Mouse (Mus musculus) heart, postnatal 25 days (tissue): ENCODE results near the gene Ccl8. TPM values are rescaled to one million over a fixed set of nuclear protein-coding genes. Genes with fewer than 3 reads are reported as not detected.

Experiments
- DNase-seq: peaks from one replicate; pipeline ENCODE4 v3.0.0; 2022; ENCODE audit warnings: low spot score
- intact Hi-C: fragments of 180-260 bp; cut with DNase I; formaldehyde crosslinking; loops from one replicate; pipeline ENCODE4 v1.15.1; 2025
- total RNA-seq, 2 experiments: library from RNA; stranded (reverse); gene quantifications; 2 replicates each; pipeline ENCODE4 v1.2.3; 2021

Gene Ccl8
- total RNA-seq: under 1 TPM in 1 of 2 experiments, not detected in 1; 0.94 TPM

DNA sequence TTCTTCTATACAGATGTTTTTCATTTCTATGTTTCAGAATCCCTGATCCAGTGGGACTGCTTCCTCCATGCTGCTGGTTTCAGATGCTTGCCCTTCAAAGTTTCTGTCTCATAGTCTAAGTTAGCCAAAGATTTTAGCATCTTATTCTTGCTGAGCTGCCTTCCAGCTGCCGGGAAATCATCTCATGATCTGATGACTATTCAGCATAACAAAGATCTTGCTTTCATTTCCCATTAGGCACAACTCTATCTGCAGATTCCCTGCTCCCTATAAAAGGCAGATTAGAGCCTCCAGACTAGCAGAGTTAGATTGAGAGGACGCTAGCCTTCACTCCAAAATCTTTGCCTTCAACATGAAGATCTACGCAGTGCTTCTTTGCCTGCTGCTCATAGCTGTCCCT is at the start of gene Ccl8:
Ccl8 (plus strand) TSS at position 301 of the 400 bp plus-strand sequence.
- intact Hi-C loops: no loop called here
- DNase-seq: no peak

DNA sequence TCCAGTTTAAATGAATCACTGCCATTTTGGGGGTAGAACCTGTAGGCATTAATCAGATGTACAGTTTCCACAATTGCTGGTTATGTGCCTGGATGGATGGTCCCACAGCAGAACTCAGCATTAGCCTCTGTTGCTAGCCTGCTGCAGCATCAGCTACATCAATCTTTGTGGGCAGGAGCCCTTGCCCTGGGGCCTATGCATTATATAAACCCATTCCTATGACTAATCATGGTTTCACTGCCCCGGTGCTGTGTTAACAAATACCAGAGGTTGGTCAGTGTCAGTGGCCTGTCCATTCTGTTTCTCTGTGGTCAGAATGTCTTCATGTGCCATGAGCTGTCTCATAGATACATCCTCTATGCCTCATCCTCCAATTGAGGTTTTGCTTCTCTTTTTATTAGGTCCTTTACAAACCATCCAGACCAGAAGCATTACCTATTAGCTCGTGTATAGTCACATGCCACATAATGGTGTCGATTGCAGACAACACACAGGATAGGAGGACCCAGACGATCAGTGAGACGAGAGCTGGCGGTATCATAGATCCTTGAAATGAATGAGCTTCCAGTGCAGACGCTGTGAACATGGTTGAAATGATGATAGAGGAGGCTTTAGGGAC is 47.9 kb upstream of the Ccl8 start:
- intact Hi-C loops: no loop called here
- no peak for DNase-seq

DNA sequence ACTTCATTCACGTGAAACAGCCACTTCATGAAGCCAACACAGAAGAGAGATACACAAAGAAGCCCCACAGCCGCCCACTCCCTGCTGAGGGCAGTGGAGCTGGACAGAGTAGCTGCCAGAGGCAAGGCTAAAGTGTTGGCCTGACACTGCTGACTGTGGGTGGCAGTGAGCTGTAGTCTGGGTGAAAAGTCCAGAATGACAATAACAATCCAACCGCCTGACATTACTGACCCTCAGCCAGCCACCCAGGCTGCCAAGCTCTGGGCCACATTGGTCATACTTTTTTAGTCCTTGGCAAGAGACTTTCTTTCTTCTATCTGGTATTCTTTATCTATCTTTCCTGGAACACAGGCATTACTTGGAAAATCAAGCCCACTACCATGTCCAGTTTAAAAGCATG is 43.9 kb upstream of the Ccl8 start:
- intact Hi-C loops: no loop called here
- peak; percentile 47 for DNase-seq

DNA sequence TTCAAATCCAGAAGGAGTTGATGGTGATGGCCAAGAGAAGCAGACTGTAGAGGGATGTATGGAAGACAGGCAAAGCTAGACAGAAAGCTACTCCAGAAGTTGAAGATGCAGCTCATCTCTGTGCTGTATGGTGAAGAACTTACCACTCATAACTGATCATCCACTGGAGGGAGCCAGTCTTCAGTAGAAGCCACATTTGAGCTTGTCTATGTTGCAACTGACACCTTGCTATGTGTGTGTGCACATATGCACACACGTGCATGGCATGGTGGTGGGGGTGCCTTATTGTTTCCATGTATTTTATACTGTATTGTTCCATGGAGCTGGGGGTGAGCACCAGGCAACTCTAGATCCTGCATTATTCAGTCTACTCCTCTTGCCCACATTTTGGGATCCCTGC is 42.6 kb upstream of the Ccl8 start:
- DNase-seq: no peak
- intact Hi-C loops: no loop called here

DNA sequence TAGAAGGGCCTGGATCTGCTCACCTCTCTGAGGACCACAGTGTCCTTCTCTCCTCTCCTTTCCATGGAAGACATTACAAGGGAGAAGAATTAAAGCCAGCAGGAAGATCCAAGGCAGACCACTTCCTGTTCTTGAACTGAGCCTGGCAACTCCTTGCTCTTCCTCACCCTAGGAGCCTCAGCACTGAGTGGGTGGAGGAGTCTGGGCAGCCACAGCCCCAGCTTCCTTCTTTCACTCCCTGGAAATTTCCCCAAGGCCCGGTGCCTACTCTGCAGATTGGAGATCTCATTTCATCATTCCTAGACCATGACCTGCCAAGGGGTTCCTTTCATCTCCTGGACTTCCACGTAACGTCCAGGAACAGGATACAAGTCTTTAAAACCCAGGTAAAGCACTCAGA is 42.0 kb upstream of the Ccl8 start:
- intact Hi-C loops: no loop called here
- DNase-seq: no peak

DNA sequence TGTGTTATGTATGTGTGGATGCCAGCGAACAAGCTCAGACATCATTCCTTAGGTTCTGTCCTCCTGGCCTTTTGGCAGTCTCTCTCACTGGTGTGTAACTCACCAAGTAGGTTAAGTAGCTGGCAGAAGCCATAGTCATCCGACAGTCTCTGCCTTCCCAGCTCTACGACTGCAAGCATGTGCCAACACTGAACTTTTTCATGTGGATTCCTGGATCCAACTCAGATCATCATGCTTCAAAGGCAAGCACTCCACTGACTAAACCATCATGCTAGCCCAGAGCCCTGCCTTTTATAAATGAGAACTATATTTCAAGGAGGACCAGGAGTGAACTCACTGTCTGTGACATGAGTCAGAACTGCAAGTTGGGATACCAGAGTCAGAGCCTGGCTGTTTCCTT is 41.3 kb upstream of the Ccl8 start:
- intact Hi-C loops: no loop called here
- DNase-seq: no peak

DNA sequence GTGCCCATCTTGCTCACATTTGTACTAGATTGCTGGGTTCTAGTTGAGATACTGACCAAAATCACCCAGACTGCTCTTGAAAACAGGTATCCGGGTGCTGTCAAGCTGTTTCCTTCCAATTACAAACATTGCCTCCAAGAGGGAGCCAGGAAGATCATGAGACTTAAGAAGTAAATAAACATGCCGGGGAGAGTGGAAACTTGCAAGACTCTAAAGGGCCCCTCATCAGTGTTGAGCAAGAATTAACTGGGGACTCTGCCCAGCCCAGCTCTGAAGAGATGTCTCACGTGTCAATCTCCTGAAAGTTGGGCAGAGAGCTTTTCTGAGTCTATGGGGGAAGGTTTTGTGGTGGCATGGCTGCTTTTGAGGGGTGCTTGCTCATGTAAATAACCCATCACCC is 38.0 kb upstream of the Ccl8 start:
- intact Hi-C loops: no loop called here
- DNase-seq: no peak

DNA sequence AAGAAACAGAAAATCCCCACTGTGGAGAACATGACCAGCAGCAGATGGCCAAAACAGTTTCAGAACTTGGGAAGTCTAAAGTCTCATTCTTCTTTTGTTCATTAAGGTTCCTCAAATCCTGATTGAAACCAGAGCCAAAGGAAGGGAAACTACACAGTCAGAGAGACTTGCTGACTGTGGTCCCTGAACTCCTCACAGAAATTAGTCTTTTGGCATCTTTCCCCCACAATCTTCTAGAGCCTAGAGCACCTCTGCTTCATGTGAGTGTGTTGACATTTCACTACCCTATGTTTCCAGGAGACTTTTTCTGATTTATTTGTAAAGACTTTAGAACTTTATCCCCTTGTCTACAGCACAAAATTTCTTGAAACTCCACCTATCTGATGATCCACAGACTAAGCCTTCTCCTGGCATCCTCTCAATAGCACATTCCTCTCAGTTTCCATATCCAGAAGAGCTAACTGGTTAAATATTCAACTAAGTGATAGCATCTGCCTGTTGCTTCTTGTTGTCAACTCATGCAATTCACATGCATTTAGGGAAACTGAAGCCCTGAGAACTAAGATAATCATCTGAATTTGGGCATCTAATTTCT is 36.8 kb upstream of the Ccl8 start:
- DNase-seq: no peak
- intact Hi-C loops: no loop called here

DNA sequence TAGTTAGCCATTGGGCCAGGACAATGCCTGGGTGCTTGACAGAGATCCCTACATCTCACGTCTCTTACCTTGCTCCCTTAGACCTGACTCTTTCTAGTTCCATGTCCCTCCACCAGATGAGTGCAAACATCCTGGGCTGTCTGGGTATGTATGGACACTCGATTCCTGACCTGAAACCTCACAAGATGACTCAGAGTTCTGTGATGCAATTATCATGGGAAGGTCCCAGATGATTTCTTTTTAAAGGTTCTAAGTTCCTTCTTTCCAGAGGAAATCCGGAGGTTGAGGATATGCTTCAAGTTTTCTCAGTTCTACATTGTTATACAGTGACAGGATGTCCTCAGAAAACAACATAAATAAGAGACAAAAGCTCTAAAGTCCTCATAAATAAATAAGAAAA is 34.1 kb upstream of the Ccl8 start:
- intact Hi-C loops: no loop called here
- DNase-seq: no peak

DNA sequence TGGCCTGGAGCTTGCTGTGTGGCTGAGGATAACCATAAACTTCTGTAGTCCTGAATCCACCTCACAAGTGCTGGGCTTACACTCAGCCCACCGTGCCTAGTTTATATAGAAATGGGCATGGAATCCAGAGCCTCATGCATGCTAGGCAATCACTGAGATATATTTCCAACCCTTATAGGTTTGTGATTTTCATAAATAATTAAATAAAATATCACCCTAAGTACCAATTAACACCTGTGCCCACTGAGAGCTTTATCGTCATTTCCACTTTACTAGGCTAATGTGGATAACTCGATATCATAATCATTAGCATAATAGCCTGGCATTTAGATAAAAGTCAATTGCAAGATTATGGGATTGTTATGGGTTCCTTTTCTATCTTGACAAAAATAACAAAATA is 30.6 kb upstream of the Ccl8 start:
- intact Hi-C loops: no loop called here
- no peak for DNase-seq

DNA sequence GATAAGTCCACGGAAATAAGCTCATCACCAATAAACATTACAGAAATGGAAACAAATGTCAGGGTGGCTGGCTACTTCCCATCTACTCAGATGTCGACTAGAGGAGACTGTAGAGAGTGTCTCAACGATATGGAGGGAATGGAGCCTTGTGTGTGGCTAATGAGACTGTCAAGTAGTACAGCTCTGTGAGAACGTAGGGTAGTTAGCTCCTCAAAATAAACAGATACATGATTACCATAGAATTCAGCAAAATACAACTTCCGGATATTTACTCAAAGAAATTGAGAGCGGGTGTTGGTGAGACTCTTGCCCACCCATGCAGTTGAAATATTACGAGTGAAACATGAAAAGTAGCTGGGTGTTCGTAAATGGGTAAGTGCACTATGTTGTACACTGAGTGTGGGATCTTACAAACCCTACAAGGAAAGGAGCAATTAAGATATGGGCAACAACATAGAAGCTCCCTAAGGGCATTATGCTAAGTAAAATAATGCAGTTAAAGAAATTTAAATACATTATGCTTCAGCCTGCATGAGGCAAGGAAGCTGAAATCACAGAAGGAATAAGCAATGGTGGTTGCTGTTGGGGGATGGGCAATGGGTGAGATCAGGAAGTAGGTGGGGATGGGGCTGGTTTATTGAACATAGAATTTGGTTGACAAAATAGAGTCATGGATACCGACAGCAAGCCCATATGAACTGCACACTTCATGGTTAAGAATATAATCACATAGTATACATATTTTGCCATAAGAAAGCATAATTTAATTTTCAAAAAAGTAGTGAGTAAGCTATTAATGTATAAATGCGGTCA is 15.3 kb upstream of the Ccl8 start:
- DNase-seq: no peak
- intact Hi-C loops: no loop called here

DNA sequence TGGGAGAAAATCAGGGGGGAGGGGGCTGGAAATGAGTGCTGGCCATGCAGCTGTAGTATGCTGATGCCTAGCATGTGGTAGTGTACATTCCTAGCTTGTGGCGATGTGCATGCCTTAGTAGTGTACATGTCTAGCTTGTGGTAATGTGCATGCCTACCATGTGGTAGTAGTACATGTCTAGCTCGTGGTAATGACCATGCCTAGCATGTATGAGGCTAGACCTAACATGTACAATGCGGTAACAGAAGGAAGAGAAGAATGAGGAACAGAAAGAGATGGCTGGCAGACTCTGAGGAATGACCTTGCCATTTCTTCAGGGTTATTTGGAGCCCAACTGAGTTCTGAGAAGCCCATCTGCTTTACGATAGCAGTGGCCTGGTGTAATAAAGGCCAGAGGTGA is 13.9 kb upstream of the Ccl8 start:
- DNase-seq: no peak
- intact Hi-C loops: no loop called here

DNA sequence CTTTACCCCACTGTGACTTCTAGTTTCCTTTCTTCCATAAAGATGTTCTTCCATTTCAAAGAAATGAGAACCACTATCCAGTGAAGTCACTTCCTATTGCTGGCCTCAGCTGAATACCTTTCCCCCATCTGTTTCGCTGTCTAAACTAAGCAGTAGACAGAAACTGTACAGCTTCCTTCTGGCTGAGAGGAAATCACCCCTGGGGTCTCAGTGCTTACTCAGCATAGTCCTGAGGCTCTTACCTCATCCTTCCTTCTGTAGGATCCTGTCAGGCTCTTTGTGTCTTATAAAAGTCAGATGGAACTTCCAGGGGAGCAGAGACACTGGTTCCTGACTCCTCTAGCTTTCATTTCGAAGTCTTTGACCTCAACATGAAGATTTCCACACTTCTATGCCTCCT is 13.5 kb upstream of the Ccl8 start, which contains the start of gene Ccl12:
Ccl12 (plus strand) TSS at position 317 of the 400 bp plus-strand sequence.
- intact Hi-C loops: no loop called here
- DNase-seq: no peak

DNA sequence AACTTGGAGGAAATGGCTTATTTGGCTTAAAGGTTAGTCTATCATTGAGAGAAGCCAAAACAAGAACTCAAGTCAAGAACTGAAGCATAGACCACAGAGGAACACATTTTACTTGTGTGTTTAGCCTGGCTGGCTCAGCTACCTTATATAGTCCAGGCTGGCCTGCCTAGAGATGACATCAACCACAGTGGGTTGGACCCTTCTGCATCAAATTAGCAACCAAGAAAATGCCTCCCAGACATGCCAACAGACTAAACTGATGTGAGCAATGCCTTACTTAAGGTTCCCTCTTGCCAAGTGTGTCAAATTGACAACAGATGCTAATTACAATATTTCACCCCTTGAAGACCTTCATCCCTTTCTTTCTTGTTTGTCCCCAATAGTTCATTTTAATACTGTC is 5.4 kb upstream of the Ccl8 start:
- no peak for DNase-seq
- intact Hi-C loops: no loop called here

DNA sequence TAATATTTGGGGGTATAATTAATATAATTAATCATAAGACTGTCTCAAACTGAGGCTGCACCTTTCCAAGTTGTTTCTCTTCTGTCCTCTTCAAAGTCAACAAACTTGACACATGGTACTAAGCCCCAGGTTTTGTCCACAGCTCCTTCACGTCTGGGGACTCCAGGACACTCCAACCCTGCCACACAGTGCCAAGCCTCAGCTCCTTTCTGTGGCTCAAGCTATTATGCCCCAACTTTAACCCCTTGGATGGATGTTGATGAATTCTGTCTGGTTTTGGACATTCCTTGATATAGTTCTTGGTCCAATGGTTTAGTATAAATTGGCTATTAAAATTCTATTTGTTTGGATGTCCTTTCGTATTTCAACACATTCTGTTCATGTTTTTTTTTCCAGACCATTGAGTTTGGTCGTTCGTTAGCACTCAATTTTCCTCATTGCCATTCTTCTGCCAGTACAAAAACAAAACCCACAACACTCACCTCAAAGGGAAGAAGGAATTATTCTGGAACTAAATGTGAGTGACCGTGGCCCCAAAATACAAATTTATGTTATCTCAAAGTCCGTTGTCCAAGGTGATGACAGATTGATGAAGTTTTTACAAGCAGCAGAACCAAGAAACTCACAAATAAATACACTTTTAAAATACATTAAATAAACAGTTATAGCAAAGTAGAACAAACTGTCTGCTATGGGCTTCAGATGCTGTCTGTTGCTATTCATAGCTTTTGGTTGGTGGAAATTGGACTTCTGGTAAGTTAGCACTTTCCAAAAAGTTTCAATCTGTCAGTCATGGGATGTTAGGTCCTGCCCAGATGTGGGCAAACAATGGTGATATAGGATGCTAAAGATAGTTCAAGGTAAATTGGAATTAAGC is 4.4 kb upstream of the Ccl8 start:
- no peak for DNase-seq
- intact Hi-C loops: no loop called here

DNA sequence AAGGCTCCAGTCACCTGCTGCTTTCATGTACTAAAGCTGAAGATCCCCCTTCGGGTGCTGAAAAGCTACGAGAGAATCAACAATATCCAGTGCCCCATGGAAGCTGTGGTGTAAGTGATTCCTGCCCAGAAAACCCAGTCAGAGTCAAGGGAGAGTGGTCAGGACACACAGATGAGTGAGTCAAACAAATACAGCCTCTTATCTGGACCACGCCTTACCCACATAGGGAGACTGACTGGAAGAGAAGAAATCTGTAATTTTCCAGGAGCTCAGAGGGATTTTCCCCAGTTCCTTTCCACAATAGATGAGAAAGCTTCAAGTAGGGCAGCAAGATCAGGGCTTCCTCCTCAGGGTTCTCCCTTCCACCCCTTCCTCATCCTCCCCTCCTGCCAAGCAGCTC is 1.1 kb downstream of the Ccl8 start:
- intact Hi-C loops: no loop called here
- no peak for DNase-seq

DNA sequence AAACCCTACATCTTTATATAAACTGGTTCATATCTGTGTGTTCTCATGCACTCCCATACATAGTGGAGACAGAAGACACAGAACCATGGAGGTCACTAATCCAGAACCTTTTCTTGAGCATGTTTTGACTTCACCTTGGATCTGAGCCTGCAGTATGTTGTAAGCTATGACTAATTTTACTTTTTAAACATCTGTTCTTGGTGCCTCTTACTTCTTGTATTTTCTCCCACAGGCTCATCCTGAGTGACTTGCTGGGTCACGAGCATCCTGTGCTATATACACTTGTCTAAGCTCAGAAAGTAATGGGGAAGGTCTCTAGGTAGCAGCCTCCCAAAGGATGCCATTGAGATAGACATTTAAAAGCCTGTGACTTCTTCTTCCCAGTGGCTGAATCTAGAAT is 18.0 kb downstream of the Ccl8 start:
- no peak for DNase-seq
- intact Hi-C loops: no loop called here

DNA sequence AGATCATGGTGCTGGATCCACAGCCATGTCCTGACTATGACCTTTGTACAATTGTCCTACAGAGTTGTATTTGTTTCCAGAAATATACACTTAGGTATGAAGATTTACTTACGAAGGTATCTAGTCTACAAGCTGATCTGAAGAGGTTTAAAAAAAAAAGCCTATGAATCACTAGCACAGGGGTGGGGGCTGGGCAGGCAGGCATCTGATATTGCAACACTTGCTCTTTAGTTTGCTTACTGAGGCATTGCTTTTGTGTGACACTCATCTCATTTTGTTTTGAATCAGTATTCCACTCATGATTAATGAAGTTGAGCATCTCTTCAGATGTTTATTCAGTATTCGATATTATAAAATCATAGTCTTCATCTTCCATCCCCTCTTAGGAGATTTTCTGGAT is 21.2 kb downstream of the Ccl8 start:
- no peak for DNase-seq

DNA sequence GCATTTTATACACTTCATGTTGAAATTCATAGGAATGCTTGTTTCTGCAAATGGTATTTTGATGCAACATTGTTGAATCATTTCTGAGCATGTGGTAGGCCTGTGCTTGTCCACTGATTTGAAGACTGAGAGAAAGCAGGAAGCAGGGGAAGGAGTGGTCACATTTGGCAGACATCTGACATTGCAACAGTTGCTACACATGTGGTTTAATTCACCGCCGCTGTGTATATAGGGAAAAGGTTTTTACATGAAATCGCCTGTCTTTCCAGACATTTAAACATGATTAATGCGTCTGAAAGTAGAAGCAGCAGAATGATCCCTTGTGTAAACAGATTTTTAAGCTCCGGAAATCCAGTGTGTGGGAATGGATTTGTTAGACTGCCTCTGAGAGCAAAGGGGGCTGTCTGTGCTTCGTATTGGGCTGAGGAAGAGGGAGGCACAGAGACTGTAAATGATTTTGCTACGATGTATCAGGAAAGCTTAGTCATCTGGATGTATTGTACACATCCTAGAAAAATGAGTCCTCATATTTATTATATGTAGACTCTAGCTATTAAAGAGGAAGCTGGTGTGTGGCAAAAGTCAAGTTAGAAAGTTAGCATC is 24.6 kb downstream of the Ccl8 start:
- DNase-seq: no peak

More for the DNA sequence above, 21.2 kb downstream of the Ccl8 start:
- intact Hi-C loops: no loop called here

DNA sequence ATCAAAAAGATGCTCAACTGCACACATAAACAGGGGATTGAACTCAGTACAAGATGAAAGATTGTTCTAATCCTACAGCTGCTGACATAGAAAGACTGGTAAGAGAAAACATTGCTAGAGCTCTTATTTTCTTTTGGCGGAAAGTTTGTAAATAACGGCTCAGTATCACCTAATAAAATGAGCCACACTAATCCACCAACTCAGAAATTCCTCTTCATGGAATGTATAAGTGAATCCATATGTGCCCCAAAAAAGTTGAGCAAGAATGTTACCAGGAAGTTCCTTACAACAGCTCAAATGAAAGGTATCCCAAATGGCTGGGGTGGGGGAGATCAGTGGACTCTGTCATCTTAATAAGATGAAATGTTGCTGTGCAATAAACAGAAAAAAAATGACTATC is 44.1 kb downstream of the Ccl8 start:
- DNase-seq: no peak
- intact Hi-C loops: no loop called here

More for the DNA sequence above, 24.6 kb downstream of the Ccl8 start:
- intact Hi-C loops: no loop called here
